Mouse (Mus musculus) limb, embryonic 10.5 days (tissue): ENCODE results near the gene Ets1. TPM values are rescaled to one million over a fixed set of nuclear protein-coding genes. Genes with fewer than 3 reads are reported as not detected.

Experiments
- DNase-seq: peaks from one replicate; pipeline ENCODE4 v3.0.0-alpha.2; 2017; ENCODE audit warnings: low spot score
- H3K27ac ChIP-seq: fragments of 300-500 bp; sonication (generic); 2 replicates; pipeline ENCODE4 v1.5.1; 2016; ENCODE audit warnings: mild to moderate bottlenecking
- H3K27me3 ChIP-seq: fragments of 300-500 bp; sonication (generic); 2 replicates; pipeline ENCODE4 v1.6.1; 2016; ENCODE audit warnings: low read depth, mild to moderate bottlenecking; ENCODE audit not compliant: poor library complexity, severe bottlenecking
- H3K36me3 ChIP-seq: fragments of 300-500 bp; sonication (generic); 2 replicates; pipeline ENCODE4 v1.6.1; 2016; ENCODE audit warnings: mild to moderate bottlenecking, moderate library complexity
- H3K4me1 ChIP-seq: fragments of 300-500 bp; sonication (generic); 2 replicates; pipeline ENCODE4 v1.6.1; 2016
- H3K4me3 ChIP-seq: fragments of 300-500 bp; sonication (generic); 2 replicates; pipeline ENCODE4 v1.5.1; 2016; ENCODE audit warnings: mild to moderate bottlenecking, moderate library complexity
- H3K9me3 ChIP-seq: fragments of 300-500 bp; sonication (generic); replicated peaks from 2 replicates; pipeline ENCODE4 v1.6.1; 2016; ENCODE audit warnings: mild to moderate bottlenecking
- WGBS: fragments of 180-500 bp; shearing (Covaris S2); methylation state at CpG from one replicate; pipeline ENCODE4 v1.1.7; 2016; 5-methylcytosine and 5-hydroxymethylcytosine counted together
- polyA plus RNA-seq: library from polyadenylated mRNA; unstranded; fragments of >200 nt; fragmentation: Nextera tagmentation; extraction: Ambion mirVana; gene quantifications from 2 replicates; pipeline ENCODE4 v1.2.1, GENCODE M21; 2016

The Ets1 gene
- polyA plus RNA-seq, 1 experiment from 2014 or later, result 50.3 TPM

DNA sequence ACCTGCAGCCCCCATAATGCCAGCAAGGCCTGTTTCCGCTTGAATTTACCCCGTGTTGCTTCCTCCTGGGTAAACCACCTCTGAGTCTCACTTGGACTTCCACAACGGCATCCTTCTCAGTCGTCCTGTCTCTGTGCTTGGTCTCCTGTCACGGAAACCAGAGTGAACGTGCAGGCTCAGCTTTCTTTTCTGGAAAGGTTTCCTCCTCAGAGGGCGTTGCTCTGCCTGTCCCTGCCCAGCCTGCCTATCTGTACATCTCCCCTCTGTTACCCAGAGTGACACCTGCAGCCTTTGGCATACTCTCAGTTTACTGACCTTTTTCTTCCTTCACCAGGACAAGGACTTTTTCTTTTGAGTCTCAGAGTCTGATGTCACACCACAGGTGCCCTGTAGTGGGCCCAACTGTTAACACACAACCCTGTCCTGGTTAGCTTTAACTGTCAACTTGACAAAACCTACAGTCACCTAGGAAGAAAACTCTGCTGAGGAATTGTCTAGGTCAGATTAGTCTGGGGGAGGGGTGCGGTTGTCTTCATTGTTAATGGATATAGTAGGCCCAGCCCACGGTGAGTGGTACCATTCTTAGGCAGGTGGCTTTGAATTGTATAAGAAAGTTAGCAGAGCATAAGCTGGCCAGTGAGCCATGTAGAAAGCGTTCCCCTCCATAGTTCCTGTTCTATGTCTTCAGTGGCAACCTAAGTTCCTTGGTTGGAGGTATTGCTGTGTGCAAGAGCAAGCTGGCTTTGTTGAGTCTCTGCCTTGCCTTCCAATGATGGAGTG, 27.0 kb upstream of the Ets1 start:
- Histone ChIP-seq H3K27me3 (0 out of 2 replicates have a peak, but pooled peaks cover 14% of the 10 kb centered on the region), H3K36me3 (no peaks in the 10 kb centered on the region)
- WGBS, result 89% methylated on average over 10 of the region's 10 CpGs

DNA sequence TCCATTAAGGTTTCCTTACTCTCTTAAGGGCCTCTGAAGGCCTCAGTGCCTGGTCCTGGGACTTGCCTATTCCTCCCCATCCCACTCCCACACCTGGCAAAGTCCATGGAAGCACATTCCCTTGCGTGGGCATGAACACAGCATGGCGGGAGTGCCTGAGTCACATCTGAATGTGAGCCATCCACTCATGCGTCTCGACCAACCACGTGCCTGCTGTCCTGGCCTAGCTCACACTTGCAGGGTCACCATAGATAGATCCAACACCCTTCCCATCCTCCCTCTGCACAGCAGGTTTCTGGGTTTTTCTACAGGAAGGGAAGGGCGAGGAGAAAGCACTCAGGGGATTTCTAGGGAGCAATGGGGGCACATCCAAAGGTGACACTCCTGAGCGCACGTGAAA, 25.8 kb upstream of the Ets1 start:
- H3K4me3 ChIP-seq, result no peak overlapping the region
- 0 out of 2 replicates have a peak, but pooled peaks cover 6% of the 10 kb centered on the region for H3K27me3 ChIP-seq
- H3K36me3 ChIP-seq, result no peaks in the 10 kb centered on the region
- H3K9me3 ChIP-seq, result no peaks in the 10 kb centered on the region
- peaks cover 36% of the 10 kb centered on the region for H3K4me1 ChIP-seq
- DNase-seq, result no peak
- 92% methylated on average over 8 of the region's 8 CpGs for WGBS
- peak overlapping the region; percentile 50; the same call in 1 of the 2 replicates for H3K27ac ChIP-seq

More for the DNA sequence above, 27.0 kb upstream of the Ets1 start:
- H3K27ac ChIP-seq, result no peak overlapping the region
- no peaks in the 10 kb centered on the region for H3K9me3 ChIP-seq
- H3K4me1 ChIP-seq, result peaks cover 36% of the 10 kb centered on the region
- no peak overlapping the region for H3K4me3 ChIP-seq
- no peak for DNase-seq

DNA sequence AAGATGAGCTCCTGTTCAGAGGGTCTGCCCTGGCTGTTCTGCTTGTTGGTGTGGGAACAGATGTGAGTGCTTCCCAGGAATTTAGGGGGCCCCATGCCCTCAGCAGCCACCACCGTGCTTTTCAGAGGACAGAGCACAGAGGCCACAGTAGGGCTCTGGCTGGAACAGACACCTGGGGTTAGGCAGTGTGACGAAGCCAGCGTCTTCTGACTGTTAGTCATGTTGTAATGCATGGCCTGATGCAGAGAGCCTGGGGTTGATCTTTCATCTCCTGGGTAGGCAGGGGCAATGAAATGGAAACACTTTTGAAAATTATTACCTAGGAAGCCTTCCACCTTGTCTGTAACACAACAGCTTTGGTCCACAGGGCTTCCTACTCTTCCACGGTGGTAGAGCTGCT, 25.4 kb upstream of the Ets1 start:
- Histone ChIP-seq H3K27ac (peak overlapping the region; percentile 50; the same call in 1 of the 2 replicates), H3K4me1 (peaks cover 36% of the 10 kb centered on the region), H3K36me3 (no peaks in the 10 kb centered on the region), H3K27me3 (0 out of 2 replicates have a peak, but pooled peaks cover 4% of the 10 kb centered on the region), H3K4me3 (no peak overlapping the region), H3K9me3 (no peaks in the 10 kb centered on the region)
- no peak for DNase-seq
- 68% methylated on average over 4 of the region's 4 CpGs for WGBS

DNA sequence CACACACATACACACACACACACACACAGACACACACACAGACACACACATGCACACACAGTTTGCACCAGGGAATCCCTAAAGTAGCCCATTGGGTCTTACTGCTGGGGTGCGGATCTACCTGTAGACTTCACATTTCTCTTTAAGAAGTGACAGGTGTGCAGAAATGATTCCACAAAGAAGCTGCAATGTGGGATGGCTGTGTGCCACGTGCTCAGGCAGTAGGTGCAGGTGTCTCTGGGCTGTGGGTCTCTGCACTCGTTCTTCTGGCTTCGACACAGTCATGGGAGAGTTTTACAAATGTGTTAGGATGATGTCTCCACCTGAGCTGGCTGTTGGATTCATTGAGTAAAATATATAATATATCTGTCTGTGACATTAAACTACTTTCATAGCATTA, 24.7 kb upstream of the Ets1 start:
- H3K36me3 ChIP-seq, result no peaks in the 10 kb centered on the region

DNA sequence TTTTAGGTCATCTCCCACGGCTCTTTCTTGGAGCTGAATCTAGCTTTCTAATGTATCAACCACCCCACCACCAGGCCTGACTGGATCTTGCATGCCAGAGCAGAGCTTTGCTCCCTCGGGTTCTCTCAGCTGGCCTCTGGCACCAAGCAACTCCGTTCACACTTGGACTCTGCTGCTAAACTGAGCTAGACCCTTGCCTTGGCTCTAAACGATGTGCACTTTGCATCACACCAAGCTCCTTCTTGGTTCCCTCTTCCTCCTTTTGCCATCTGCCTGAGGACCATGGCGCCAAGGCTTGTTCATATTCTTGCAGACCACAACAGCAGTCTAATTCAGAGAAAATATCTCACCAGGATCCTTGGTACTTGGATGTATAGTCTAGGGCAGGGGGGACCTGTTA, 23.6 kb upstream of the Ets1 start:
- no peaks in the 10 kb centered on the region for H3K36me3 ChIP-seq
- H3K27ac ChIP-seq, result peak overlapping the region; percentile 32; the same call in 1 of the 2 replicates
- DNase-seq, result no peak
- H3K27me3 ChIP-seq, result no peaks in the 10 kb centered on the region
- WGBS, result 90% methylated on average over 5 of the region's 5 CpGs
- H3K4me1 ChIP-seq, result peaks cover 26% of the 10 kb centered on the region
- H3K4me3 ChIP-seq, result no peak overlapping the region
- H3K9me3 ChIP-seq, result no peaks in the 10 kb centered on the region

More for the DNA sequence above, 24.7 kb upstream of the Ets1 start:
- Histone ChIP-seq H3K27ac (no peak overlapping the region), H3K4me1 (peaks cover 34% of the 10 kb centered on the region), H3K27me3 (no peaks in the 10 kb centered on the region), H3K4me3 (no peak overlapping the region), H3K9me3 (no peaks in the 10 kb centered on the region)
- no peak for DNase-seq
- WGBS, result 90% methylated on average over 4 of the region's 4 CpGs

DNA sequence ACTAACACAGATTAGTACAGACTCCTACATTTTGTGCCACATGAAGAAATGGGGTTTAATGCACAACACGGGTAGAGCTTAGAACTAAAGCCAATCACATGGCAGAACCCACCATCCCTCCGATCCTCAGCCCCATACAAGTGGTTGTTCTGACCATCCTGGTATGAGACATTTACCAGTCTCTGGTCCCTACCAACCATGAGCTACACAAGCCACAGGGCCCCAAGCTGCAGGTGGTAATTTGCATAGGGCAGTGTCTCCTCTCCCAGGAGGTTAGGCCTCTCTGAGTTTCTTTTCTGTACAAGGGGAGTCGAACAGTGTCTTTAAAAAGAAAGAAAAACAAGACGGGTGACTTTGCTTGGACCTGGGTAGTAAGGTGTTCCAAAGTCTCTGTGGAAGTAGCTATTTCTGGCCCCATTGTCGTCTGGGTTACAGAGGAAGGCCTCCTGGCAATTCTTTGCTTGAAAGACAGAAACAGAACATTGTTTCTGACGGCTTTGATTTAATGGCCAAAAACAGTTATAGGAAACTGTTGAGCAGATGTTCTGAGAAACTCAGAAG, 23.1 kb upstream of the Ets1 start:
- Histone ChIP-seq H3K9me3 (no peaks in the 10 kb centered on the region), H3K4me3 (no peak overlapping the region), H3K36me3 (no peaks in the 10 kb centered on the region), H3K27me3 (no peaks in the 10 kb centered on the region), H3K4me1 (peaks cover 22% of the 10 kb centered on the region), H3K27ac (peak overlapping the region; percentile 32; the same call in 1 of the 2 replicates)
- no peak for DNase-seq
- 72% methylated on average over 6 of the region's 6 CpGs for WGBS

DNA sequence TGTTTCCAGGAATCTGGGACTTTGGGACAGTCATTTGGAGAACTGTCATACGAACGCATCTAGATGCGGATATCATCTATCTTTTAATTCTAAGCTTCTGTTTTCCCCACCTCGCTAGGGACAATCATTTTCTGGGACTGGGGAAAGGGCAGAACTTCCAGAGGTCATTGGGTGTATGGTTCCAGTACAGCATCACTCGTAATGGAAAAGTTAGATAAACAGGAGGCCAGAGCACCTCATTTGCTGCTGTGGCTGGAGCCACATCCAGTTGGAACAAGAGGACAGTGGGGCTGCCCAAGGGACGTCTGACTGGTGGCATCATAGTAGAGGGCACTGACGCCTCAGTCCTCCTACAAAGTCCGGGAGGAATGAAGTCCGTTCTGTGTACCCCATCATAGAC, 21.8 kb upstream of the Ets1 start:
- no peak overlapping the region for H3K27ac ChIP-seq
- no peak overlapping the region for H3K4me3 ChIP-seq
- 89% methylated on average over 9 of the region's 9 CpGs for WGBS
- no peak for DNase-seq
- no peaks in the 10 kb centered on the region for H3K27me3 ChIP-seq
- no peaks in the 10 kb centered on the region for H3K9me3 ChIP-seq
- no peaks in the 10 kb centered on the region for H3K36me3 ChIP-seq
- peaks cover 22% of the 10 kb centered on the region for H3K4me1 ChIP-seq

DNA sequence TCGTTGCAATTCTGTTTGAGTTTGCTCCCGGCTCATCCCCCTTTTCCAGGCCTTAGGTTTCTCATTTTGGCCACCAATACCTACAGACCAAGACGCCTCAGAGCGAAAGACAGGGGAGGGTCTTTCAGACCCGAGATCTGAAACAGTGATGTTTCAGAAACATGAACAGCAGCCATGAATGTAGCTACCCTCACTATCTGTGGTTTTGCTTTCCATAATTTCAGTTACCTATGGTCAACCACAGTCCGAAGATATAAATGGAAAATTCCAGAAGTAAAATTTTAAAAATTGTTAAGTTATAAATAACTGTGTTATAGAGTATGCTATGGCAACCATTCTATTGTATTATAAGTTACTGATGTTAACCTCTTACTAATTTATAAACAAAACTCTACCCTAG, 20.6 kb upstream of the Ets1 start:
- Histone ChIP-seq H3K27ac (no peak overlapping the region), H3K9me3 (no peaks in the 10 kb centered on the region), H3K27me3 (no peaks in the 10 kb centered on the region), H3K36me3 (no peaks in the 10 kb centered on the region), H3K4me1 (peaks cover 18% of the 10 kb centered on the region), H3K4me3 (no peak overlapping the region)
- DNase-seq, result no peak
- 93% methylated on average over 6 of the region's 6 CpGs for WGBS

DNA sequence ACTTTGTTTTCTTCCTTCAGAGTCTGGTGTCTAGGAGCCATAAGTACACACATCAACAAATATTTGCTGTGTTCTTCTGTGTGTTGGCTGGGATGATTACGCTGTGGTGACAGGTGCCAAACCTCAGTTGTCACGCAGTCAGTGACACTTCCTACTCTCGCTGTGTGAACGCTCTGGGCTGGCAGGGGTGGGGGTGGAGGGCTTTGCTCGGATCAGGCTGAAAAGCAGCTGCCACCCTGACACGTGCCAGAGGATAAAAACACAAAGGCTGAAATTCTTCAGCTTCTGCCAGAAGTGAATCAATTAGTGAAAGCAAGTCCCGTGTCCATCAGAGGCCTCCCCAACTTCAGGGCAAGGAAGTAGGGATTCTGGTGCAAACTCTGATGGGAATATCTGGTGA, 20.0 kb upstream of the Ets1 start:
- 59% methylated on average over 7 of the region's 7 CpGs for whole genome bisulfite sequencing
- Histone ChIP-seq H3K27me3 (no peaks in the 10 kb centered on the region), H3K4me1 (peaks cover 16% of the 10 kb centered on the region), H3K9me3 (no peaks in the 10 kb centered on the region), H3K27ac (no peak overlapping the region), H3K4me3 (no peak overlapping the region), H3K36me3 (no peaks in the 10 kb centered on the region)
- no peak for DNase-seq

DNA sequence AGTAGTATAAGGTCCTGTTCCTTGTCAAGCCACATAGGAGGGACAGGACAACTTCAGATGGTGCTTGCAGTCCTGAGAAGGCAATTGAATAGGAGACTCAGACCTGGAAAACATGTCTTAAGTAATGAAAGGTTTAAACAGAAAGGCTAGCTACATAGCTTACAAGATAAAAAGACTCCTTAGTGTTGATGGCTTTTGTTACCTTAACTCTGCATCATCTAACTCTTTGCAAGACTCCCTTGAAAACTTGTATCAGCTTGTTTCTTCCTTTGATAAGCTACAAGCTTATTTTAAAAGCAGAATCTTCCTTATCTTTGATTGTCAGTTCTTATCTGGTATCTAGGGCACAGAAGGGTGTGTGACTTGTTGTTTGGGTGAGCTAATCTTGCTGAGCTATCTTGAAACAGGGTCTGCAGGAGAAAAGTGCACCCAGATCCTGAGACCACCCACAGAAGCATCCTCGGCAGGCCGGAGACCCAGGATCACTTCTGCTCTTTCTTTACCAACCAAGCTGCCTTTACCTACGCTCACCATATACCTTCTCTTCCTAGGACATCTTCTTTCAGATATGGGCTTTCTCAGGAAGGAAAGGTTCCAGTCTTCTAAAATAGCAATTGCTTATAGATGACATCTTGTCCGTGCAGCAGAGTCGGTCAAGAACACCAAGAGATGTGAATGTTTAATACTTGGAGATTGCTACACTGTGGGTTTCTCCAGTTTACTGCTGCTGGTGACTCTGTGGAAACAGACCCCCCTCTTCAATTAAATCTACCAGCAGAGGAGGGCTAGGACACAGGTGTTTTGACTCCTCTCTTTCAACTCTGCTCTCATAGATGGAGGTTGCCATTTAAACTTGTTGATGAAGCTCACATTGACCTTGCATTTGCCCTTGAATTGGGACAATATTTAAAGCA, 19.2 kb upstream of the Ets1 start:
- Histone ChIP-seq H3K4me3 (no peak overlapping the region), H3K27ac (no peak overlapping the region), H3K27me3 (no peaks in the 10 kb centered on the region), H3K9me3 (no peaks in the 10 kb centered on the region), H3K4me1 (peaks cover 16% of the 10 kb centered on the region), H3K36me3 (no peaks in the 10 kb centered on the region)
- WGBS, result 82% methylated on average over 5 of the region's 5 CpGs
- no peak for DNase-seq

DNA sequence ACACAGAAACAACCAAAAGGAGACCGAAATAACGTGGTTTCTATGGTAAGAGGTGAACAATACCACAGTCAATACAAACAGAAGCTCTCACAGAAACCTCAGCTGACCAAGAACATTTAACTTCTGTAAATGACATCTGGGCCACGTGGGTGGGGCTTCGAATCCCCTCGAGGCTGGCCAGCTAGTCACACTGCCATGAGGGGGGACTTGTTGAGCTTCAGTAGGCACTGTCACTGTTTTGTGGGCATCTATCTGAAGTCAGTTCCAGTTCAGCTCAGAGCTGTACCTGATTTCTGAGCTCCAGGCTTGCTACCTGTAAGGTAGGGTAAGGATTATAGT, 18.6 kb upstream of the Ets1 start:
- H3K27me3 ChIP-seq, result no peaks in the 10 kb centered on the region
- H3K36me3 ChIP-seq, result no peaks in the 10 kb centered on the region
- DNase-seq, result no peak
- H3K4me1 ChIP-seq, result peaks cover 14% of the 10 kb centered on the region
- H3K27ac ChIP-seq, result no peak overlapping the region
- no peak overlapping the region for H3K4me3 ChIP-seq
- 82% methylated on average over 5 of the region's 5 CpGs for WGBS
- H3K9me3 ChIP-seq, result no peaks in the 10 kb centered on the region

DNA sequence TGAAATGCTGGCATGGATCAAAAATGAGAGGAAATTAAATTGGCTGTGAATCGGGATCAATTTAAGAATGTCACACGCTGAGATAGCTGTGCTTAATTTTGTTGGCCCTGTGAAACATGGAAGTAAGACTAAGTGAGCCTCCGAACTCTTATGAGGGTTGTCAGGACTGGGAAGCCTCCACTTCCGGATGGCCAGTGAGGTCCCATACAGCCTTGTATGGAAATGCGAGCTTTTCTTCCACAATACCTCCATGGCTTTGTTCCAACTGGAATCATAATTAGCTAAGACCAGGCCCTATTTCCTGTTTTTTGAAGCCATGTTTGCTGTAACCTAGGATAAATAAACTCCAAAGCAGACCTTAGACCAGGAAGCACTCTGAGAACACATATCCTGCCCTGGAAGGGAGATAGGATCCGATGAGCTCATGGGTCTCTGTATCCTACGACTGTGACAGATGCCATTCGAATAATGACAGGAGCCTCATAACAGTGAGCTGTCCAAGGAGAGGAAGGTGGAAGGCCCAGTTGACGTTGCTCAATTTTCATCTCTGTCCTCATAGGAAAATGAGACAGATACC, 17.4 kb upstream of the Ets1 start:
- H3K27me3 ChIP-seq, result no peaks in the 10 kb centered on the region
- no peaks in the 10 kb centered on the region for H3K9me3 ChIP-seq
- peaks cover 2% of the 10 kb centered on the region; the same call in 1 of the 2 replicates for H3K4me1 ChIP-seq
- WGBS, result 87% methylated on average over 9 of the region's 9 CpGs
- H3K27ac ChIP-seq, result no peak overlapping the region
- no peak overlapping the region for H3K4me3 ChIP-seq
- DNase-seq, result no peak
- H3K36me3 ChIP-seq, result no peaks in the 10 kb centered on the region
